Mouse (Mus musculus): ENCODE measurements around the gene Fbxw11. TPM values are rescaled to one million over a fixed set of nuclear protein-coding genes. Genes with fewer than 3 reads are reported as not detected.

The Fbxw11 gene
- polyA plus RNA-seq, 1 experiment from 2014 or later, result 61.1 TPM

GRCm38 (mm10) chr11:32638521-32639255 lies 3.8 kb upstream of the Fbxw11 start:
- Histone ChIP-seq H3K9me3 (replicated peaks; ENCODE audit: low read length) (no peaks in the 10 kb centered on the region), H3K9ac (ENCODE audit: low read depth, low read length) (no peak overlapping the region), H3K36me3 (ENCODE audit: insufficient read depth, low read length) (no peaks in the 10 kb centered on the region), H3K4me1 (replicated peaks; ENCODE audit: insufficient read depth, low read length) (no peaks in the 10 kb centered on the region), H3K27me3 (ENCODE audit: insufficient read depth, low read length) (no peaks in the 10 kb centered on the region), H3K4me2 (ENCODE audit: low read length) (no peak overlapping the region), H3K4me3 (replicated peaks; ENCODE audit: low read depth, low read length) (no peak overlapping the region), H3K27ac (no peak overlapping the region)
- DNase-seq (ENCODE audit: low spot score) (no peak), ATAC-seq (replicated peaks; ENCODE audit: low FRiP score, low read depth) (no peak)
- 75% methylated on average over 8 of the region's 8 CpGs for WGBS
- no peak for TF ChIP-seq CTCF (IDR thresholded peaks at IDR 0.05; ENCODE audit: low read depth)

DNA sequence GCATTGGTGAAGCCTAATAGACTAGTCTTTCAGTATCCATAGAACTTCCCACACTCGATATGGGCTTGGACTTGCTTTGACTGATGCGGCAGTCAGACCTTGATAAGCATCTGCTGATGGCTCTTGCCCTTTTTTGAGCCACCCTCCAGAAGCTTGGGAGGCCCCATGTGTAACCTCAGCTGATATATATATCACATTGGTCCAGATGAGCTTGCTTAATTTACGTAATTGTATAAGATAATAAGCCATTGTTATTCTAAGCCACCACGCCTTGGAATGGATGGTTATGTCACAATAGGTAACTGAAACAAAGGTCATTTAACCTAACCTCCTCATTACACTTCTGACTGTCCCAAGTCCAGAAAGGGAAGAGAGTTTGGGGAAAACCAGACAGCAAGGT lies 1.9 kb upstream of the Fbxw11 start:
- no peaks in the 10 kb centered on the region for H3K9me3 ChIP-seq (replicated peaks; ENCODE audit: low read length)
- ATAC-seq (replicated peaks; ENCODE audit: low FRiP score, low read depth), result no peak
- WGBS, result 92% methylated on average over 4 of the region's 4 CpGs
- H3K36me3 ChIP-seq (ENCODE audit: insufficient read depth, low read length), result no peaks in the 10 kb centered on the region
- no peak overlapping the region for H3K9ac ChIP-seq (ENCODE audit: low read depth, low read length)
- H3K4me3 ChIP-seq (replicated peaks; ENCODE audit: low read depth, low read length), result no peak overlapping the region
- no peak for DNase-seq (ENCODE audit: low spot score)
- H3K4me2 ChIP-seq (ENCODE audit: low read length), result no peak overlapping the region
- no peaks in the 10 kb centered on the region for H3K4me1 ChIP-seq (replicated peaks; ENCODE audit: insufficient read depth, low read length)
- TF ChIP-seq CTCF (IDR thresholded peaks at IDR 0.05; ENCODE audit: low read depth), result no peak
- H3K27me3 ChIP-seq (ENCODE audit: insufficient read depth, low read length), result no peaks in the 10 kb centered on the region
- no peak overlapping the region for H3K27ac ChIP-seq

- under 1% methylated on average over 39 of the region's 54 CpGs for WGBS
- Histone ChIP-seq H3K9me3 (replicated peaks; ENCODE audit: low read length) (no peaks in the 10 kb centered on the region), H3K4me1 (replicated peaks; ENCODE audit: insufficient read depth, low read length) (0 out of 2 replicates have a peak, but pooled peaks cover 3% of the 10 kb centered on the region), H3K9ac (ENCODE audit: low read depth, low read length) (peak overlapping the region; percentile 93), H3K27ac (peak overlapping the region; percentile 97), H3K36me3 (ENCODE audit: insufficient read depth, low read length) (no peaks in the 10 kb centered on the region), H3K27me3 (ENCODE audit: insufficient read depth, low read length) (no peaks in the 10 kb centered on the region), H3K4me2 (ENCODE audit: low read length) (peak overlapping the region; percentile 78), H3K4me3 (replicated peaks; ENCODE audit: low read depth, low read length) (peak overlapping the region; percentile 89)
- no peak for TF ChIP-seq CTCF (IDR thresholded peaks at IDR 0.05; ENCODE audit: low read depth)
- DNase-seq (ENCODE audit: low spot score) (peak; percentile 65), ATAC-seq (replicated peaks; ENCODE audit: low FRiP score, low read depth) (peak; percentile 78)
Observed at GRCm38 (mm10) chr11:32642899-32643886, 669 bp downstream of the Fbxw11 start.

DNA sequence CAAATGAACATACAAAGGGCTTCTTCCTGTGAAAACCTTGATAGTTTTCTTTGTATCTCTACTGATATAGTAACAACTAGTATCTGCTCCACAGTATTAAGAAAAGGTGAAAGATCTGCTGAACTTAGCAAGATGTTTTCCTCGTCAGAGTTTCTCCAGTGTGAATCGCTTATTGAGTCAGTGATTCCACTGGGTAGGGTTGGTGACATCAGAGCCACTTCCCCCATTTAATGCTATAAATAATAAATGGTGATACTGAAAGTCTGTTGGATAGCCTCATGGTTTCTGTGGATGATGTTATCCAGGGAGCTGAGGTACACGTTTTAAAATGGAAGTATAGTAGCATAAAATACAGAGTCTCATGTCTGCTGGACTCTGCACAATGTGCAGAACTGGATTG lies 1.5 kb downstream of the Fbxw11 start:
- H3K4me2 ChIP-seq (ENCODE audit: low read length), result peak overlapping the region; percentile 78
- 6% methylated on average over 3 of the region's 3 CpGs for WGBS
- peak overlapping the region; percentile 89 for H3K4me3 ChIP-seq (replicated peaks; ENCODE audit: low read depth, low read length)
- H3K9me3 ChIP-seq (replicated peaks; ENCODE audit: low read length), result no peaks in the 10 kb centered on the region
- 0 out of 2 replicates have a peak, but pooled peaks cover 3% of the 10 kb centered on the region for H3K4me1 ChIP-seq (replicated peaks; ENCODE audit: insufficient read depth, low read length)
- ATAC-seq (replicated peaks; ENCODE audit: low FRiP score, low read depth) (no peak), DNase-seq (ENCODE audit: low spot score) (peak; percentile 28)
- no peak for TF ChIP-seq CTCF (IDR thresholded peaks at IDR 0.05; ENCODE audit: low read depth)
- peak overlapping the region; percentile 93 for H3K9ac ChIP-seq (ENCODE audit: low read depth, low read length)
- peak overlapping the region; percentile 97 for H3K27ac ChIP-seq
- H3K36me3 ChIP-seq (ENCODE audit: insufficient read depth, low read length), result no peaks in the 10 kb centered on the region
- H3K27me3 ChIP-seq (ENCODE audit: insufficient read depth, low read length), result no peaks in the 10 kb centered on the region

GRCm38 (mm10) chr11:32647265-32647664 lies 4.7 kb downstream of the Fbxw11 start:
- TF ChIP-seq CTCF (IDR thresholded peaks at IDR 0.05; ENCODE audit: low read depth), result no peak
- no peak overlapping the region for H3K4me3 ChIP-seq (replicated peaks; ENCODE audit: low read depth, low read length)
- peaks cover 7% of the 10 kb centered on the region; the same call in 1 of the 2 replicates for H3K4me1 ChIP-seq (replicated peaks; ENCODE audit: insufficient read depth, low read length)
- no peaks in the 10 kb centered on the region for H3K36me3 ChIP-seq (ENCODE audit: insufficient read depth, low read length)
- no peak overlapping the region for H3K9ac ChIP-seq (ENCODE audit: low read depth, low read length)
- DNase-seq (ENCODE audit: low spot score) (no peak), ATAC-seq (replicated peaks; ENCODE audit: low FRiP score, low read depth) (no peak)
- WGBS, result 86% methylated on average over 2 of the region's 2 CpGs
- no peak overlapping the region for H3K27ac ChIP-seq
- H3K27me3 ChIP-seq (ENCODE audit: insufficient read depth, low read length), result no peaks in the 10 kb centered on the region
- no peak overlapping the region for H3K4me2 ChIP-seq (ENCODE audit: low read length)
- no peaks in the 10 kb centered on the region for H3K9me3 ChIP-seq (replicated peaks; ENCODE audit: low read length)

DNA sequence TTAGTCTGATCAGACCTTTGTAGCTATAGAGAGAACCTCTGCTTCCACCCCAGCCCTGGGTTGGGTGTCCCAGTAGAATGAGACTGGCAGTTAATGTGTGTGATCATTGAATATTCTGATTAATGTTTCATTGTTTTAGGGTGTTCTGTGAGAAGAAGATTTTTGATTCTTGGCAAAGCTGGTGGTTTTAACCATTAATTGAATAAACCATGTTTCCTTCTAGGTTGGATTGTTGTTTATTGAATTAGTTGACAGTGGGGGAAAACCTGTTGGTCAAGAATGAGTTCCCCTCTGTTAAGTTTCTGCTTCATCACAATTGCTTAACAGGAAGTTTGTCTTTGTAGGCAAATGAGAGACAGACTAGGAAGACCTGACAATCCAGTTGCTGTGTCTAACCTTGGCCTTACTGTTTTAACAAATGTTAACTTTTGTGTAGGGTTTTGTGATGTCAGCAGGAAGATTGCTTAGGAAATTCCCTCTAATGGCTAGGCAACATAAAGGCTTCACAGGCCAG lies 7.8 kb downstream of the Fbxw11 start:
- no peak; the same call in 1 of the 2 replicates for ATAC-seq (replicated peaks; ENCODE audit: low FRiP score, low read depth)
- Histone ChIP-seq H3K9ac (ENCODE audit: low read depth, low read length) (peak overlapping the region; percentile 1; the same call in 1 of the 2 replicates), H3K36me3 (ENCODE audit: insufficient read depth, low read length) (no peaks in the 10 kb centered on the region), H3K4me3 (replicated peaks; ENCODE audit: low read depth, low read length) (no peak overlapping the region), H3K27ac (peak overlapping the region; percentile 84), H3K4me2 (ENCODE audit: low read length) (peak overlapping the region; percentile 22), H3K9me3 (replicated peaks; ENCODE audit: low read length) (no peaks in the 10 kb centered on the region), H3K4me1 (replicated peaks; ENCODE audit: insufficient read depth, low read length) (peaks cover 12% of the 10 kb centered on the region; the same call in 1 of the 2 replicates), H3K27me3 (ENCODE audit: insufficient read depth, low read length) (no peaks in the 10 kb centered on the region)
- DNase-seq (ENCODE audit: low spot score), result no peak
- TF ChIP-seq CTCF (IDR thresholded peaks at IDR 0.05; ENCODE audit: low read depth), result no peak

Data from kidney, postnatal 0 days (tissue).